Mouse (Mus musculus): ENCODE measurements at regions not wholly inside any gene's neighbourhood (a gene's known extent, or its start where the extent isn't known, plus 50 kb on each side); places are given as distances from the start of the nearest gene placed in this dataset.
A peak's percentile ranks its signal among the peaks of the same experiment; 100 is the strongest.

DNA sequence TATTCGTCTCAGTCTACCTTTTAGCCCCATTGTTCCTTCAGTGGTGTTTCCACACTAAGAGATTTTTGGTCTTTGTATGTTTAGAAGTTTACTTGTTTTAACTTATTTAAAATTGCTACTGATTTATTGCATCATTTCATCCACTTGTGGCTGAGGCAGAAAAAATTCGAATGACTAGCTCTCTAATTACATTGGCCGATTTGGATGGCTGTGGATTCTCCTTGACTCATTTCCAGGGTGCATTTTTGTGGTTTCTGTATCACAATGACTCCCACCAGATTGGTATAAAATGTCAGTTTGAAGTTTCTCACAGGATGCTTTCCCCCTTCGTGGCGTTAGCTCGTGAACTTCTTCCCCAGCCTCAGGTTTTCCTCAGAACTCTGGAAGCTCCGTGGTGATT, 217.5 kb upstream of the Isl1 start:
- H3K27ac ChIP-seq (ENCODE audit: low read depth, low read length): no peak overlapping the region
- H3K27me3 ChIP-seq (replicated peaks; ENCODE audit: control insufficient read depth, insufficient read depth, low read length): no peaks in the 10 kb centered on the region
- DNase-seq (ENCODE audit: low spot score) (no peak), ATAC-seq (no peak)
- H3K36me3 ChIP-seq (ENCODE audit: control insufficient read depth, insufficient read depth, low read length): no peaks in the 10 kb centered on the region
- H3K4me3 ChIP-seq (ENCODE audit: low read depth, low read length): no peak overlapping the region
- peaks cover 7% of the 10 kb centered on the region for H3K4me1 ChIP-seq (ENCODE audit: control insufficient read depth, insufficient read depth, low read length)
- WGBS: 82% methylated on average over 7 of the region's 7 CpGs
- no peak overlapping the region for H3K9ac ChIP-seq (ENCODE audit: low read length)
- no peaks in the 10 kb centered on the region for H3K9me3 ChIP-seq (replicated peaks; ENCODE audit: control insufficient read depth, low read length)
- H3K4me2 ChIP-seq (ENCODE audit: low read length): no peak overlapping the region

DNA sequence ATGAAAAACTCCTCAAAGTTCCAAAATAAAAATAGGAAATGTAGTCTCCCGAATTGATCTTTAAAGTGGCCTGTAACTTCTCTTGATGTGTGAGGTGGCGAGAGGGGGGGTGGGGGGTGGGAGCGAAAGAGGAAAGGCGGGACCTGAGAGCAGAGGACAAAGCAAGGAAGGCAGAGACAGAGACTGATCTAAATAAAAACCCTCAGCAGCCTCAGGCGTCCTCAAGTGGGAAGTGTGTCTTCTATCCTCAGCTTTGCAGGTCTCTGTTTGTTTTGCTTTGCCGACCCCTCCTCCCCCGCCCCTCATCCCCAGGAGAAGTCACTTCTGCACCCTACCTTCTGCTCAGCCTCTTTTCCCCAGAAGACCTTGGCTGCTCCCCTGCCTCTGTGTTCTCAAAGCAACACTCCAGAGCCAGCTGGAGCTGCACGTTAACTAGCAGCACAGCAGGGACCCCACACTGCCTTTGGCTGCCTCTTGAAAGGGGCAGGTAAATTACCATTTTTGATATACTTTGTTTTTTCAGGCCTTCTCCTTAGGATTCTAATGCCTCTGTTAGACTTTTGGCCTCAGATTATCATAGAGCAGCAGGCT, 214.3 kb upstream of the Isl1 start:
- Histone ChIP-seq H3K9me3 (replicated peaks; ENCODE audit: control insufficient read depth, low read length) (no peaks in the 10 kb centered on the region), H3K27me3 (replicated peaks; ENCODE audit: control insufficient read depth, insufficient read depth, low read length) (no peaks in the 10 kb centered on the region), H3K27ac (ENCODE audit: low read depth, low read length) (peak overlapping the region; percentile 50; the same call in 1 of the 2 replicates), H3K4me2 (ENCODE audit: low read length) (0 out of 2 replicates have a peak overlapping the region, but pooled peaks have one; percentile 9), H3K36me3 (ENCODE audit: control insufficient read depth, insufficient read depth, low read length) (no peaks in the 10 kb centered on the region), H3K4me1 (ENCODE audit: control insufficient read depth, insufficient read depth, low read length) (peaks cover 7% of the 10 kb centered on the region), H3K9ac (ENCODE audit: low read length) (no peak overlapping the region), H3K4me3 (ENCODE audit: low read depth, low read length) (no peak overlapping the region)
- WGBS: 1% methylated on average over 7 of the region's 8 CpGs
- DNase-seq (ENCODE audit: low spot score) (peak; percentile 75), ATAC-seq (peak; percentile 89)

DNA sequence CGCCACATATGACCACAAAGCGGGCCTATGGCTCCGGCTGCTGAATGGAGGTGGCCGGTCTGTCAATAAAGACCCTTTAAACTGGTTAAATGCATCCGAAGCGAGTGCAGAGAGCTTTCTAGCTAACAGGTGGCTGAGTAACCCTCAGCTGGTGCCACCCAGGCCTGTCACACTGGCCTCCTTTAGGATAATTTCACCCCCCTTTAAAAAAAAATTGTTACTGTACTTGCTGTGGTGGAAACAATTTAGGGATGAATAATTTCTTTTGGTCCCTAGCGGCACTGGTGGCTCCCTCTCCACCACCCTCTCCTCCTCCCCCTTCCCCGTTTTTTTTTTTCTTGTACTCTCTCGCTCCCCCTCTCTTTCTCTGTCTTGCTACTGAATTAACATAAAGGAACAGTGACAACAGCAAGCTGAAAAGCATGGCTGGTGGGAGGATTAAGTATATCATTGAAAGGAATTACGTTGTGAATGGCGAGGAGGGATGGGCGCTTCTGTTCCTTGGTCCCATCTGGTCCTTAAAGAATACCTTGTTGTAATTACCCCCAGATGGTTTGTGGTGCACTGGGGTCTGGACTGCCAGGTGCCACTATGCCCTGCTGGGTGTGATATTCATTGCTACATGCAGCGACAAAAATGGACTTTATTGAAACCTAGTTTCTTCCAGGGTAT, 205.3 kb upstream of the Isl1 start:
- H3K4me3 ChIP-seq (ENCODE audit: low read depth, low read length): peak overlapping the region; percentile 10; the same call in 1 of the 2 replicates
- peak; percentile 85 for DNase-seq (ENCODE audit: low spot score)

DNA sequence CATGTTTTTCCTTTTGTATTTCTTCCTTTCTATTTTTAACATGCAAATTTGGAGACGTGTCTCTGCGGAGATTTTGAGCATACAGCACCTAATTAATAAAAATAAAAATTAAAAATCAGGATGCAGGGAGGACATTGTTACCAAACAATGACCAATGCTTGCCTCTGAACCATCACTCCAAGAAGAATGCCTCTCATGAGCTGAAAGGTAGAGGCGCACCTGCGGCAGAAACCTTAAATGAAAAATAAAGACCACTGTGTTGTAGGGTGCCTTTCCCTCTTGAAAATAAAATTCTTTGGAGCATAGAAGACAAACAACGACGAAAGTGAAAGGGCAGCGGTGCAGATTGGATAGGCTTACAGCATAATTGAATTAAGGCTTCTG, 204.8 kb upstream of the Isl1 start:
- Histone ChIP-seq H3K27ac (ENCODE audit: low read depth, low read length) (peak overlapping the region; percentile 1; the same call in 1 of the 2 replicates), H3K9me3 (replicated peaks; ENCODE audit: control insufficient read depth, low read length) (no peaks in the 10 kb centered on the region), H3K4me1 (ENCODE audit: control insufficient read depth, insufficient read depth, low read length) (peaks cover 3% of the 10 kb centered on the region; the same call in 1 of the 2 replicates), H3K27me3 (replicated peaks; ENCODE audit: control insufficient read depth, insufficient read depth, low read length) (no peaks in the 10 kb centered on the region), H3K4me2 (ENCODE audit: low read length) (peak overlapping the region; percentile 44), H3K36me3 (ENCODE audit: control insufficient read depth, insufficient read depth, low read length) (no peaks in the 10 kb centered on the region), H3K9ac (ENCODE audit: low read length) (0 out of 2 replicates have a peak overlapping the region, but pooled peaks have one; percentile 9), H3K4me3 (ENCODE audit: low read depth, low read length) (peak overlapping the region; percentile 10; the same call in 1 of the 2 replicates)
- ATAC-seq: no peak
- WGBS: 9% methylated on average over 7 of the region's 7 CpGs
- no peak for DNase-seq (ENCODE audit: low spot score)

More for the DNA sequence above, 205.3 kb upstream of the Isl1 start:
- Histone ChIP-seq H3K4me2 (ENCODE audit: low read length) (peak overlapping the region; percentile 44), H3K27me3 (replicated peaks; ENCODE audit: control insufficient read depth, insufficient read depth, low read length) (no peaks in the 10 kb centered on the region), H3K9me3 (replicated peaks; ENCODE audit: control insufficient read depth, low read length) (no peaks in the 10 kb centered on the region), H3K4me1 (ENCODE audit: control insufficient read depth, insufficient read depth, low read length) (peaks cover 3% of the 10 kb centered on the region; the same call in 1 of the 2 replicates), H3K27ac (ENCODE audit: low read depth, low read length) (peak overlapping the region; percentile 29; the same call in 1 of the 2 replicates), H3K36me3 (ENCODE audit: control insufficient read depth, insufficient read depth, low read length) (no peaks in the 10 kb centered on the region), H3K9ac (ENCODE audit: low read length) (peak overlapping the region; percentile 9; the same call in 1 of the 2 replicates)
- WGBS: 2% methylated on average over 13 of the region's 13 CpGs
- peak; percentile 92 for ATAC-seq

DNA sequence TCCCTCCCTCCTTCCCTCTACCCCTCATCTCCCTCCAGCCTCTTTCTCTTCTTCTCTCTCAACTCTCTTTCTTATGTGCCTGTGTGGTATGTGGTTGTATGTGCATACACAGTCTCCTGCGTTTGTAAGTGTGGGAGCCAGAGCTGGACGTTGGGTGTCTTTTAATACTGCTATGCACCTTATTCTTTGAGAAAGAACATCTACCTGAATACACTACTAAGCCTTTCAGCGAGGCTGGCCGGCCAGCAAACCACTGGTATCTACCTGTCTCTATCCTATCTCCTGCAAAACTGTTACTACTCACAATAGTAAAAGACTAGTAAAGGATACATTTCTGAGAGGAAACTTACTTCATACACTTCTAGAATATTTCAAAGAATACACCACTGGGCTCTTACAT, 202.9 kb upstream of the Isl1 start:
- Histone ChIP-seq H3K36me3 (ENCODE audit: control insufficient read depth, insufficient read depth, low read length) (no peaks in the 10 kb centered on the region), H3K4me1 (ENCODE audit: control insufficient read depth, insufficient read depth, low read length) (peaks cover 3% of the 10 kb centered on the region; the same call in 1 of the 2 replicates), H3K4me2 (ENCODE audit: low read length) (no peak overlapping the region), H3K27me3 (replicated peaks; ENCODE audit: control insufficient read depth, insufficient read depth, low read length) (no peaks in the 10 kb centered on the region), H3K9ac (ENCODE audit: low read length) (no peak overlapping the region), H3K27ac (ENCODE audit: low read depth, low read length) (no peak overlapping the region), H3K9me3 (replicated peaks; ENCODE audit: control insufficient read depth, low read length) (no peaks in the 10 kb centered on the region), H3K4me3 (ENCODE audit: low read depth, low read length) (no peak overlapping the region)
- no peak for ATAC-seq
- WGBS: 77% methylated on average over 4 of the region's 4 CpGs
- DNase-seq (ENCODE audit: low spot score): no peak

DNA sequence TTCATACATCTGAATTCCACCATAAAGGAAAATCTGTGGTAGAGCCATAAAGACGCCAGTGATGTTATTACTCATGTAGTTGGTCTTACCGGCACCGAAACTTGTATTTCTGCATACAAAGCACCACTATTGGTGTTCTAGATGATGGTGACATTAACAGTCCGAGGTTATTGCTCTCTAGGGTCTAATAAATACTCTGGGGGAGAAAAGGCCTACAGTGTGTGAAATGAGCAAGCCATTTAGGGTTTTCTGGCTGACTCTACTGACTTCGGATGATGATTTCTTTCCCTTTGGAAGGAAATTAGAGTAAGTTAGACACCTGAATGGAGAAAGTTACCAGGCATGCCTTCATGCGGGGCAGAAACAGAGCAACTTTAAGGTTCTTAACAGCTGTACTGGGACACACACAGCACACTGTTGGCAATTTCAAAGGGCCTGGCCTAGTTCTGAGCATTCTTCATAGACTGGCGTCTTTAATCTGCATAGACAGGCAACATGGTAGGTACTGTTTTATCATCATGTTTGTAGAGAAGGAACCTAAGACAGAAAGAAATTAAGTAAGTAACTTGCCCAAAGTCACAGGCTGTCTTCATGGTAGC, 198.8 kb upstream of the Isl1 start:
- WGBS: 91% methylated on average over 7 of the region's 7 CpGs
- Histone ChIP-seq H3K36me3 (ENCODE audit: control insufficient read depth, insufficient read depth, low read length) (no peaks in the 10 kb centered on the region), H3K4me1 (ENCODE audit: control insufficient read depth, insufficient read depth, low read length) (no peaks in the 10 kb centered on the region), H3K4me2 (ENCODE audit: low read length) (no peak overlapping the region), H3K9me3 (replicated peaks; ENCODE audit: control insufficient read depth, low read length) (no peaks in the 10 kb centered on the region), H3K4me3 (ENCODE audit: low read depth, low read length) (no peak overlapping the region), H3K27ac (ENCODE audit: low read depth, low read length) (no peak overlapping the region), H3K27me3 (replicated peaks; ENCODE audit: control insufficient read depth, insufficient read depth, low read length) (no peaks in the 10 kb centered on the region), H3K9ac (ENCODE audit: low read length) (no peak overlapping the region)
- ATAC-seq (no peak), DNase-seq (ENCODE audit: low spot score) (no peak)

DNA sequence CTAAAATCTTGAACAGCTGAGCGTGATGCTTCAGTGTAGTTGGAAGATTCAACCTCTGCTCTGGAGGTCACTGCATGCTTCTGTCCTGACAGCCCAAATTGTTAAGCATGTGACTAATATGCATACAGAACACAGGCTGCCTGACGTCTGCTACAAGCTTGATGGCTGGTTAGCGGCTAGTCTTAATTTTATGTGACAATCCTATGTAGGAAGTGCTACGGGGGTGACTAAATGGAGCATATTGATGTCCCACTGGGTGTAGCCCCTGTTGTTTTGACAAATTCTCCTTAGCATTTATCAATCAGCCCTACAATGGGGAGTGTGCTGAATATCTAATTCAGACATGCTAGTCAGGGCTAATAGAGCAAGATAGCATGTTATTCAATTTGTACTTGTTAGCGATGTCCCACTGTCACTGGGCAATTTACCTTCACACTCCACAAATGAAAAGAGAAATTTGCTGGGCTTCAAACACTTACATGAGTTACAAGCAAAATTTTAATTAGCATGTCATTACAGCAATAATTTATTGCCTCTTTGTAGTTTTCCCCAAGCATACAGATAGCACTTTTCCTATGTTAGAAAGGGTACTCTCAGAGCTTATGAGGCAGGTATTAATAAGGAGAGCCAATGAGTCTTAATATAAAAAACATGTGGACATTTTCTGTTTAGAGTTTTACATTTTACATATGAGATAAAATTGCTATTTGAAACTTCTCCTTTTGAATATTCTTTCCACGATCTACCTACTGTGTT, 188.3 kb upstream of the Isl1 start:
- H3K9ac ChIP-seq (ENCODE audit: low read length): no peak overlapping the region
- H3K27ac ChIP-seq (ENCODE audit: low read depth, low read length): 0 out of 2 replicates have a peak overlapping the region, but pooled peaks have one; percentile 7
- peaks cover 11% of the 10 kb centered on the region for H3K4me1 ChIP-seq (ENCODE audit: control insufficient read depth, insufficient read depth, low read length)
- ATAC-seq: peak; percentile 91
- DNase-seq (ENCODE audit: low spot score): peak; percentile 76
- no peak overlapping the region for H3K4me3 ChIP-seq (ENCODE audit: low read depth, low read length)
- no peaks in the 10 kb centered on the region for H3K36me3 ChIP-seq (ENCODE audit: control insufficient read depth, insufficient read depth, low read length)
- no peaks in the 10 kb centered on the region for H3K27me3 ChIP-seq (replicated peaks; ENCODE audit: control insufficient read depth, insufficient read depth, low read length)
- H3K4me2 ChIP-seq (ENCODE audit: low read length): no peak overlapping the region
- H3K9me3 ChIP-seq (replicated peaks; ENCODE audit: control insufficient read depth, low read length): no peaks in the 10 kb centered on the region
- WGBS: 25% methylated on average over 6 of the region's 6 CpGs

DNA sequence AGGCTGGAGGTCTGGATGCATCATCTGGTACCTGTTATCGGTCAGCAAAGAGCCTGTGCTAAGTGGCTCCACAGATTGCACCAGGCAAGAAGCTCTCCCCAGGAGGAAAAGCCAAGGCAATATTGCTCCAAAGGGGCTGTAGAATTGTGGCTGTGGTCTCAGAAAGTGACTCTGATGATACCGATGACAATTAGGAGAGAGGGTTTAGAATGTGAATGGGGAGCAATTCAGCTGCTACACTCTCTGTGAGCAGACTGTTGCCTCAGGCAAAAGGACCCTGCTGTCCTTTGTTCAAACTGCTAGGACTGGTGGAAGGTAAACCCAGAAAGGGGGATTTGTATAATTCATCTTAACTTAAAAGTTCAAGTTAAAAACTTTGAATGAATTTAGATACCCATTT, 186.2 kb upstream of the Isl1 start:
- WGBS: 16% methylated on average over 2 of the region's 2 CpGs
- no peak for ATAC-seq
- peak; percentile 25 for DNase-seq (ENCODE audit: low spot score)
- no peak overlapping the region for H3K4me3 ChIP-seq (ENCODE audit: low read depth, low read length)
- H3K4me1 ChIP-seq (ENCODE audit: control insufficient read depth, insufficient read depth, low read length): peaks cover 11% of the 10 kb centered on the region
- no peaks in the 10 kb centered on the region for H3K36me3 ChIP-seq (ENCODE audit: control insufficient read depth, insufficient read depth, low read length)
- no peak overlapping the region for H3K9ac ChIP-seq (ENCODE audit: low read length)
- H3K4me2 ChIP-seq (ENCODE audit: low read length): no peak overlapping the region
- no peak overlapping the region for H3K27ac ChIP-seq (ENCODE audit: low read depth, low read length)
- no peaks in the 10 kb centered on the region for H3K27me3 ChIP-seq (replicated peaks; ENCODE audit: control insufficient read depth, insufficient read depth, low read length)
- H3K9me3 ChIP-seq (replicated peaks; ENCODE audit: control insufficient read depth, low read length): no peaks in the 10 kb centered on the region
